Mouse (Mus musculus): ENCODE measurements around the gene Adarb1.

DNA sequence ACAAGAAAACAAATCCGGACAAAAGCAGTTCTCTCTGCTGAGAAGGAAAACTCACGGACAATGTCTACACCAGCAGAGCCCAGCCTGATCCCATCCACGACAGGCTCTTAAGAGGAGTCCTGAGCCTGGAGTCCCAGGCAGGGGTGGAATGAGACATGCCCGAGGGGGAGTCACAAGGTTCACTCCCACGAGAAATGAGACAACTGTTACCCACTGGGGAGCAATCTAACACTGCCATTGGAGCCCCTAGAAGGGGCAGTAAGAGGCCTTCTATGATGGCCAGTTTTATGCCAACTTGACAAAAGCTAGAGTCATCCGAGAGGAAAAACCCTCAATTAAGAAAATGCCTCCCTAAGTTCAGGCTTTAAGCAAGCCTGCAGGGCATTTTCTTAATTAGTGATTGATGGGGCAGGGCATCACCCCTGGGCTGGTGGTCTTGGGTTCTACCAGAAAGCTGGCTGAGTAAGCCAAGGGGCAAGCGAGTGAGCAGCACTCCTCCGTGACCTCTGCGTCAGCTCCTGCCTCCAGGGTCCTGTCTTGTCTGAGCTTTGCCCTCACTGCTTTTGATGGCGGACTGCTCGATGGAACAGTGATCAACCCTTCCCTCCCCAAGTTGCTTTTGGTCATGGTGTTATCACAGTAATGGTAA, 88.5 kb downstream of the Adarb1 start:
- TF ChIP-seq CTCF (conservative IDR thresholded peaks at IDR 0.05; ENCODE audit: insufficient read depth, insufficient read length, low read depth, low read length) (no peak), POLR2A (IDR thresholded peaks at IDR 0.05; ENCODE audit: low read depth, low read length) (no peak)
